Mouse (Mus musculus) kidney, postnatal 10 days (tissue): ENCODE measurements at regions not wholly inside any gene's neighbourhood (a gene's known extent, or its start where the extent isn't known, plus 50 kb on each side); places are given as distances from the start of the nearest gene placed in this dataset.
A peak's percentile ranks its signal among the peaks of the same experiment; 100 is the strongest.

ENCODE experiments used
- DNase-seq: peaks from one replicate; pipeline ENCODE4 v3.0.0; 2021; ENCODE audit warnings: mixed read lengths

DNA sequence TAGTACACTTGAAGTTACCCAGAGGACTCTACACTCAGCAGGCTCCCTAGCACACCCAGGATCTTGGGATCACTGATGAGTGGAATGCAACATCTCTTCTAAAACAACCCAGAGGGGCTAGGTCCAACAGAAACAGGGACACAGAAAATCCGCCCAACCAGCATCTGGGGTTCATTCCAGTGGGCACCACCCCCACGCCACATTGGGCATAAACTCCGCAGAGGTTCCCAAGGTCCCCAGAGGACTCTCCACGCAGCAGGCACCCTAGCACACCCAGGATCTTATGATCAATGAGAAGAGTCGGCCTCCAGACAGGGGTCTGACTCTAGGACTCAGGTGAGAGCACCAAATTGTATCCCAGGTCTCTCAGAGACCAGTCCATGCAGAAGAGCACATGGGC lies 1236.9 kb upstream of the B3galt2 start:
- DNase-seq: no peak

DNA sequence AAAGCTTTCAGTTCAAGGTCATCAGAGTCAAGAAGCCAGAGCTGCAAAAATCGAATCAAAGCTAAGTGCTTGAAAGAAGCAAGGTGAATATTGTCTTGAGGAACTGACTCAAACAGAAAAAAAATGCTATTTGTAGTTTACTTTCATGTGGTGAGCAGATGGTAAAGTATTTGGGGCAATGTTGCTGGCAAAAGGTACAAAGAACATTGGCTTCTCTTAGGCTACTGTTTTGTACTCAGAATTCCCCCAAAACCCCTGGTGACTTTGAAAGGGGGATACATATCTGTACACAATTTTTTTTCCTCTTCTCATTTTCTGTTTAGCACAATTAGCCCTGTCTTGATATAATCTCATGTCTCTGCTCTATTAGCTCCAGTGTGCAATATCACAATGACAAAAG lies 1217.8 kb upstream of the B3galt2 start:
- DNase-seq: no peak

- no peak for DNase-seq
These were observed 1207.2 kb upstream of the B3galt2 start for GRCm38 (mm10) chr1:142433300-142433699.

DNA sequence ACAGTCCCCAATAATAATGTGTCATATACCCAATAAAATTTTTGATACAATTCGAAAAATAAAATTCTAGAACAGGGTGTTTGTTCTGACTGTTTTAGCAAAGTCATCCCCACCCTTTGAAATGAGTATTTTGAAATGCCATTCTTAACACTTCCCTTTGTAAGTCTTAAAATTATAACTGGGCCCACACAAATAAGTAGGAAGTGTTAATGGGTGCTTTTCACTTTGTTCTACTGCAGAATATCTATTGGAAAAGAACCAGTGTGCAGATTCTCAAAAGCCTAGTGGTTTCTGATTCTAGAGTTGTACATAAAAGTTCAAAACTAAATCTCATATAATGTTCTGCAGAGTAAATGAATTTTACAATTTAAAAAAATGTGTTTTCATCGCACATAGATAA lies 1198.9 kb upstream of the B3galt2 start:
- DNase-seq: no peak

DNA sequence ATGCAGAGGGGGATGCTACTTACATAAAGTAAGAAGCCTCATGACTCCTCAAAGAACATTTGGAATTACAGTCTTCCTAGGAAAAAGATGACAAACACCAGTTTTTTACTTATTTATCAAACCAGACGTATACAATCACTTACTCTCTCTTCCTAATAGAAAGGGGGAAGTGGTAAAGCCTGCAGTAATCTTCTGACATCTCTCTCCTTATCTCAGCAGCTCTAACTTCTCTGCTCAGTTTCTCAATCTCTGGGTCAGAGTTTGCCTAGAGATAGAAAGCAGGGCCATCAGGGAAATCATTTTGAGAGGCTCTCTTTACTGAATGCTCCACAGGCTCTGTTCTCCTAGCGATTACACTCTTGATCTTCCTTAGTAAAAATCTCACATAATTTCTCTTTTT lies 1172.2 kb upstream of the B3galt2 start:
- no peak for DNase-seq

DNA sequence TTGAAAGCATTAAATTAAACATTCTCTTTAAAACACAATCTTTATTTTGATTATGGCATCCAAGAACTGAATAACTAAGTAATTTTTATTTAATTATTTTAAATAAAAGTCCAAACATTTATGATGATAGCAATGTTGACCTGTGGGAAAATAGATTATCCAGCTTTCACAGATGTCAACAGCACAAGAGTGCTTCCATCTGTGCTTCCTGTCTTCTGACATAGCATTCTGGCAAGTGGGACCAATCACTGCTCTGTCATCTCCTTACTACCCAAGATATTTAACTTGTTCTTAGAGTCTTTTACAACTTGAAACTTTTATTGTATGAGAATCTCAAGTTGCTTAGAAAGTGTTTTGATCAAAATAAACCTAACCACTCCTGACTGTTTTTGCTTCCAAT lies 1170.3 kb upstream of the B3galt2 start:
- peak; percentile 15 for DNase-seq
